Mouse (Mus musculus) adrenal gland, postnatal 4 days (tissue): ENCODE data around the gene Mef2a. TPM values are rescaled to one million over a fixed set of nuclear protein-coding genes. Genes with fewer than 3 reads are reported as not detected.
A peak's percentile ranks its signal among the peaks of the same experiment; 100 is the strongest.

Experiments
- DNase-seq, 2 experiments: peaks; one replicate each; pipeline ENCODE4 v3.0.0; 2021 to 2022; ENCODE audit warnings: low spot score in 2 of 2, mixed read lengths in 2 of 2
- total RNA-seq, 2 experiments: library from RNA; stranded (reverse); gene quantifications; 2 replicates each; pipeline ENCODE4 v1.2.3; 2021

Mef2a gene
- total RNA-seq, 2 experiments from 2014 or later: 70.1 to 71.6 TPM

DNA sequence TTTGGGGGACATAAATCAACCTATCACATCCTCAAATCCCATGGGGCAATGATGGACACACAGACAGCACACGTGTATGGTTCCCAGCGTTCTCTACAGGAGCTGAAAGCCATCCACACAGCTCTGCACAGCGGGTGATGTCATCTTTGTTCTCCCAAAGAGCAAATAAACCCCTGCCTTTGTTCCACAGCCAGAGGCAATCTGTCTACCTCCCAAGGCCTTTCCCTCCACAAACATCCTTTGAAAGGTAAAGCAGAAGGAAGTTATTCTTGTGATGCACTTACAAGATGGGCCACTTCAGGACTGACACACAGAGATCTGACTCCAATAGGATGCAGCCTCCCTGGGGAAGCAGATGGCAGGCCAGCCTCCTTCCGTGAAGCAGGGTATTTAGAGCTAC is 160.7 kb downstream of the Mef2a start:
- DNase-seq: no peak

GRCm38 (mm10) chr7:67211341-67211740 is 161.3 kb downstream of the Mef2a start:
- no peak for DNase-seq

- DNase-seq: no peak
These were observed 162.4 kb downstream of the Mef2a start for GRCm38 (mm10) chr7:67210004-67210833.

GRCm38 (mm10) chr7:67208317-67208716 is 164.3 kb downstream of the Mef2a start:
- no peak for DNase-seq

GRCm38 (mm10) chr7:67207701-67208100 is 165.0 kb downstream of the Mef2a start:
- DNase-seq: no peak

- DNase-seq: no peak
These were observed 166.2 kb downstream of the Mef2a start for GRCm38 (mm10) chr7:67206496-67206895.

DNA sequence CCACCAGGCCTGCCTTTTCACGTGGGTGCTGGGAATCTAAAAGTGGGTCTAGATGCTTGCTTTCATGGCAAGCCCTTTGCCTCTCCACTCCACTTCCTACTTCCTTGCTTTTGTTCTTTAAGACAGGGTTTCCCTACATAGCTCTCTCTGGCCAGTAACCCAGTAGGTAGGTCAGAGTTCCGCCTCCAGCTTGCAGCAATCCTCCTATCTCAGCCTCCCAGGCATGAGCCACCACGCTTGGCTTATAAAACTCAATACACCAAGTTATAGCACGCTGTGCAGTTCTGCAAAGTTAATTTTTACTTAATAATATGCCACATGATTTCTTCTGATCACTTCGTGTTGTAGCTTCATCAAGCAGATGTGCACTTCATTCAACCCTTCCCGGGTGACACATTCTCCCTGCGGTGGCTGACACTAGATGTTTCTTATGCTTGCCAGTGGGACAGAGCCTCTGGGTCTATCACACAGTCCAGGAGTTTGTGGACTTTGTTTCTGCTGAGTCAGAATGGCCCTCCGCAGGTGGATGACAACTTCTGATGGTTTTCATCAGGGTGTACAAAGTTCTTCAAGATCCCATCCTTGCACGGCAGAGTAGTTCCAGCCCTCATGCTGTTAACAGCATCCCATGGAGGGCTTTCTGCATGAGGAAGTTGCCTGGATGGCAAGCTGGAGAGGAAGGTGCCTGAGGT is 166.8 kb downstream of the Mef2a start:
- no peak for DNase-seq

DNA sequence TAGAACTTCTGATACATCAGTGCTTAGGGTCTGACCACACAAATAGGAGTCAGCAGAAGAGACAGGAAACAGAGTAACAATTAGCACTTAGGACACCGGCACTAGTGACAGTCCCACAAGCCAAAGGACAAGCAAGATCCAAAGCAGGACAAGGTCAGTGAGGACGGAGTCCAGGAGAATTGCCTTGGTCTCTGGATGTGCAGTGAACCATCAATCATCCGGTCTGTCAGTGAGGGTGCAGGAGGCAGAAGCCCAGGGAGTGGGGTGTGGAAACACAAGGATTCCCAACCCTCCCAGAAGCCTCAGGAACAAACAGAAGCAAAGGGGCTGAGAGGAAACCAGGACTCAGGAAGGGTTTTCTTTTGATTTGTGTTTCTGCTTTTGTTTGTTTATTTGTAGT is 169.0 kb downstream of the Mef2a start:
- no peak for DNase-seq

DNA sequence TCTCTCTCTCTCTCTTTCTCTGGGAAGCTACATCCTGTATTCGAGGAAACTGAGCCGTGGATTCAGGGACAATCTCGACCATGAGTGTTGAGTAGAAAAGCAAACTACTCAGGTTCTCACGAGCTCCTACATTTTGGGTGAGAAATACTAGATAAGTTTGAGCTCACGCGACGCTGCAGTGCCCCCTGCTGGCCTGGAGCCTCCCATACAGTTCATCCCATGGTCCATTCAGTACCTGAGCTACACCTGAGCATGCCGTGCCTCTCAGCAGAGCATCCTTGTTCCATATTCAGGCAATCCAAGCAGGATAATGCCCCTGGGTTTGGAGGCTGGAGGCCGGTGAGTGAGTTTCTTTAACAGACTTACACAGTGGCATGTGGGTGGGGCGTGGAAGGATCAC is 173.2 kb downstream of the Mef2a start:
- DNase-seq: peak; percentile 37 to 46

DNA sequence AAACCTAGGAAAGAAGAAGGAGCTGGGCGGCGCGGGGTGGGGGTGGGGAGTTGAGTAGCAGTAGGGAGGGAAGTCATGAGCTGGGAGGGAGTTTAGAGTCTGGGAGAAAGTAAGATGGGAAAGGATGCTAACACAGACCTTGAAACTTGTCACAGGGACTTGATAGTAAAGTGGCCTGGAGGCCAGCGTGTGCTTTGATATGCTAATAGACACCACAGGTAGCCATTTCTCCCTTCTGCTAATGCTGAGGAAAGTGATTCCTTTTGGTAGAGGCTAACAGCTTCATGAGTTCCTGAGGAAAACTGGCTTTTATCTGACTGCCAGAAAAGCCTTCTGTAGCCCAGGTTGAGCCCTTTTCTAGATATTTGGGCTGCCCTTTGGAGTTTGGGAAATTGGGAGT is 188.9 kb downstream of the Mef2a start:
- no peak for DNase-seq

Other genes starting within 250 kb of the Mef2a start
- gene Lysmd4, start 150.3 kb downstream of the Mef2a start, total RNA-seq: 10 to 100 TPM; 13.8 to 16.9 TPM